Mouse (Mus musculus) brown adipose tissue, adult 24 weeks (tissue): ENCODE data around the gene 5430419D17Rik. TPM values are rescaled to one million over a fixed set of nuclear protein-coding genes. Genes with fewer than 3 reads are reported as not detected.

Experiments used
- H3K27ac ChIP-seq: fragments of 200-500 bp; replicated peaks from 2 replicates; pipeline ENCODE4 v1.5.1; 2012; ENCODE audit warnings: low read depth, mild to moderate bottlenecking, low read length
- H3K4me1 ChIP-seq: fragments of 200-500 bp; 2 replicates; pipeline ENCODE4 v1.6.1; 2012; ENCODE audit warnings: low read length, mixed read lengths; ENCODE audit not compliant: control insufficient read depth, insufficient read depth, insufficient read length
- H3K4me3 ChIP-seq: fragments of 200-500 bp; 2 replicates; pipeline ENCODE4 v1.5.1; 2012; ENCODE audit warnings: low read depth, mild to moderate bottlenecking, low read length, moderate library complexity; ENCODE audit not compliant: insufficient read depth
- polyA plus RNA-seq: library from polyadenylated mRNA; stranded (reverse); fragments of >200 nt; gene quantifications from 2 replicates; pipeline ENCODE4 v1.2.4, GENCODE M21; 2012; ENCODE audit not compliant: missing spikeins, insufficient read depth, insufficient read length

Gene 5430419D17Rik
- polyA plus RNA-seq, 1 experiment = not detected

GRCm38 (mm10) chr7:131257309-131257708, 83.1 kb downstream of the 5430419D17Rik start:
- Histone ChIP-seq H3K4me3 (no peak overlapping the region), H3K27ac (no peak overlapping the region), H3K4me1 (no peaks in the 10 kb centered on the region)

GRCm38 (mm10) chr7:131260946-131261345, 86.7 kb downstream of the 5430419D17Rik start:
- Histone ChIP-seq H3K27ac (no peak overlapping the region), H3K4me3 (no peak overlapping the region), H3K4me1 (no peaks in the 10 kb centered on the region)

- Histone ChIP-seq H3K4me1 (no peaks in the 10 kb centered on the region), H3K27ac (no peak overlapping the region), H3K4me3 (no peak overlapping the region)
Measured at GRCm38 (mm10) chr7:131264251-131264650, 90.0 kb downstream of the 5430419D17Rik start.

- H3K4me3 ChIP-seq = no peak overlapping the region
- no peak overlapping the region for H3K27ac ChIP-seq
- H3K4me1 ChIP-seq = no peaks in the 10 kb centered on the region
Measured at GRCm38 (mm10) chr7:131265851-131266250, 91.6 kb downstream of the 5430419D17Rik start.

DNA sequence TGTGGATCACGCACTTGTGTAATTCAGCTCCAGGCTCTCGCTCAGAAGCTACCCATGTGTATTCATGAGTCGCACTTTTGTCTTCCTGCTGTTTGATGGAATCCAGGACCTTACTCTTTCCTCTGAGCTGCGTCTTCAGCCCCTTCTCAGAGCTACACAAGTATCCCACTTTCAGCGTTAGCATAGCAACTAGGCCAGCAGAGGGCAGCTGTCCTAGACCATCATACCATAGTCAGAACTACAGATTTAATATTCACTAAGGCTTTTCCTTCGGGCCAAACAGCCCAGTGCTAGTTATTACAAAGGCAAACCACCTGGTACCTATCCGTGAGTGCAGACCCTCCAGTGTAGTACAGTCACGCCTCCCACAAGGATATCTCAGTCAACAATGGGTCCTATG, 122.9 kb downstream of the 5430419D17Rik start:
- no peaks in the 10 kb centered on the region for H3K4me1 ChIP-seq
- H3K27ac ChIP-seq = no peak overlapping the region
- no peak overlapping the region for H3K4me3 ChIP-seq

GRCm38 (mm10) chr7:131303340-131303739, 129.1 kb downstream of the 5430419D17Rik start:
- H3K4me3 ChIP-seq = no peak overlapping the region
- no peak overlapping the region for H3K27ac ChIP-seq
- no peaks in the 10 kb centered on the region for H3K4me1 ChIP-seq

DNA sequence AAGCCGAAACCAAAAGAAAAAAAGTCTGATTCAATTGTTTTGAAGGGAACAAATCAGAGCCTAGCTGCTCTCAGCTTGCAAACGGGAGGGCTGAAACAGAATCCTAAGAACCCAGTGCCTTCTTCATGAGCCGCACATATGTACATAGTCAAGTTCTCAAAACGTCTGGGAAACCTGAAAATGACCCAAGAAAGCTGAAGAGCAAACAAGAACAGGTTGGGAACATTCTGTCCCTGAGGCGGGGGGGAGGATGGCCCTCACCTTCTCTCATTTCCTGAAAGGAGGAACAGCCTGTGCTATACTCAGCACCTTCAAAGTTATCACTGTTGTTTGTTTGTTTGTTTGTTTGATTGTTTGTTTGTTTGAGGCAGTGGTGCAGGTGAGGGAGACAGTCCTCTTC, 132.5 kb downstream of the 5430419D17Rik start:
- Histone ChIP-seq H3K27ac (no peak overlapping the region), H3K4me1 (no peaks in the 10 kb centered on the region), H3K4me3 (no peak overlapping the region)

DNA sequence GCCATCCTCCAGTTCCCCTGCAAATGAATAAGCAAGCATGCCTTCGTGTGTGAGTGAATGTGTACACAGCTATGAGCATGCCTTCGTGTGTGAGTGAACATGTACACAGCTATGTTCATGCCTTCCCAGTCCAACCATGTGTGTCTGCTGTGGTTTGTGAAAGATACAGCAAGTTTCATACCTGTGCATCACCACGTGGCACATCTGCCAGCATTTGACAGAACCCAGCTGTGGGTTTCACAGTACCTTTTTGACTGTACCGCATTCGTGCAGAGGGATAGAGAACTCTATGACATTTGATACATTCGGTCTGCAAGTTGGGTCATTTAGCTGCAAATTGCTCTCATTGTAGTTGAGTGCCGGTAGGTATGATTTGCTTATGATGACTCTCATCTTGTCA, 140.3 kb downstream of the 5430419D17Rik start:
- Histone ChIP-seq H3K27ac (no peak overlapping the region), H3K4me3 (no peak overlapping the region), H3K4me1 (no peaks in the 10 kb centered on the region)

DNA sequence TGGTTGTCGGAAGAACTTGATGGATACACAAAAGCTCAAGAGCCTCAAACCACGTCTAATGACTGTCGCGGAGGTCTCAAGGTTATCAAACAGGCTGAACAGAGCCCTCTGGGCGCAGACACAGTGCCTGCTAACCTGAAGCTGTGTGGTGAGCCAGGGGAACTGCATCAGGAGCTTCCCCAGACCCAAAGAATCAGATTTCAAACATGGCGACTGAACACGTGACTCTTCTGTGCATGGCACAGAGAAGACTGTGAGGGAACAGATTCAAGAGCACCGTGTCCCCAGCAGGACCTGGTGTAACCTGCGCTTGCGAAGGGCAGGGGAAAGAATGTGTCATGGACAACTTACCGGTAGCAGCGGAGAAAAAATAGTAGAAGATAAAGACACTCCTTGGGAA, 143.4 kb downstream of the 5430419D17Rik start:
- H3K4me3 ChIP-seq = no peak overlapping the region
- no peaks in the 10 kb centered on the region for H3K4me1 ChIP-seq

DNA sequence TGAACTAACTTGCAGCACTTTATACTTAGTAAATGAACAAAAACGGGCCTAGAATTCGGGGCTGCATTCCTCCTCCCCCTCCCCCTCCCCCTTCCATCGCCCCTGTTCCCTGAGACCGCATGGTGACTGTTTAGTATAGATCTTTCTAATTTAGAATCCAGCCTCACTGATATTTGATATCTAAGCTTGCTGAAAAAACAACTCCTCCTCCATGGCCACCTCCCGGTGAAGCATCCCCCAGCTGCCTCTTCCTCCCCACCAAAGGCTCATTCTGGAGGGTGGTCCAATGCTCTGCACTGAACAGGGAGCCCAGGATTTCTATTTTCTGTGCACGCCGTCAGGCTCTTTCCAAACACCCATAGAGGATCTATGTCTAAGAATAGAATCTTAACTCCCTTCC, 144.1 kb downstream of the 5430419D17Rik start:
- no peak overlapping the region for H3K27ac ChIP-seq
- no peak overlapping the region for H3K4me3 ChIP-seq
- H3K4me1 ChIP-seq = no peaks in the 10 kb centered on the region

More for the DNA sequence above, 143.4 kb downstream of the 5430419D17Rik start:
- no peak overlapping the region for H3K27ac ChIP-seq

GRCm38 (mm10) chr7:131322192-131322591, 148.0 kb downstream of the 5430419D17Rik start, which contains the start of gene Cuzd1:
TSS of gene Cuzd1 (minus strand) at chr7:131322292.
- Histone ChIP-seq H3K27ac (no peak within 1 kb of the TSS), H3K4me1 (no peaks in the 10 kb centered on the region), H3K4me3 (no peak within 1 kb of the TSS)

DNA sequence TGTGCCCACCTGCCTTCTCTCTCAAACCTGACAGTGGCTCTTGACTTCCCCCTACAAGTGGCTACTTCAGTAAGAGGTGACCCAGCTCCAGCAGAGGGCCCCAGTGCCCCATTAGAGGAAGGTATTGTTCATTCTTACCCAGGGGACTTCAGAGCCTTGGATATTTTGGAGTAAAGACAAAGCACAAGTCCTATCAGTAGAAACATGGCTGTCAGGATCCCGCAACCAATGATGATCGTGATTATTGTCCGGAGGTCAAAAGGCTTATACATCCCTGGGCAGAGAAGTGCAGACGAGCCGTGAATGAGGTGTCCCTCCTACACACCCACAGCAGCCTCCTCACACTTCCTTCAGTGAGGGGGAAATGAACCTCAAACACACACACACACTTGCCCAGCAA, 152.9 kb downstream of the 5430419D17Rik start:
- no peaks in the 10 kb centered on the region for H3K4me1 ChIP-seq
- no peak overlapping the region for H3K27ac ChIP-seq
- H3K4me3 ChIP-seq = no peak overlapping the region

DNA sequence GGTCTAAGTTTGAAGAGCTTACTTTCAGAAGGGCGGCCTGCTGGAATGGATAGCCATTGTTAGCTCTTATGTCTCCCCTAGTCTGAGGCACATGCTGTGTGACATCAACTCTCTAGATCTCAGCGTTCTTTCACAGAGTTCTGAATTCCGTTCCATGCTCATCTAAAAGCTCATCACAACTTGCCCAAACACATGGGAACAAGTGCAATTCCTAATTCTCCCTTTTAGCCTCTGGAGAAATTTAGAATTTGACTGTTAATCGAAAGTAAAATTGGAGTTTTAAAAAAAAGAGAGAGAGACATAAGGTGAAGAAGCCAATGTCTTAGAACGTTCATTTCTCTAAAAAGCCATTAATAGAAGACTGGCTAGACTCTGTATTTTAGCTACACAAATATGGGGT, 155.2 kb downstream of the 5430419D17Rik start, which contains the start of gene Fam24b:
TSS of gene Fam24b (minus strand) at position 101 of the 400 bp plus-strand sequence.
- H3K4me3 ChIP-seq = no peak within 1 kb of the TSS
- H3K27ac ChIP-seq = no peak within 1 kb of the TSS
- H3K4me1 ChIP-seq = no peaks in the 10 kb centered on the region

GRCm38 (mm10) chr7:131331688-131332087, 157.5 kb downstream of the 5430419D17Rik start:
- Histone ChIP-seq H3K4me3 (no peak overlapping the region), H3K4me1 (no peaks in the 10 kb centered on the region), H3K27ac (no peak overlapping the region)

- no peak within 1 kb of the TSS for H3K27ac ChIP-seq
- H3K4me1 ChIP-seq = no peaks in the 10 kb centered on the region
- H3K4me3 ChIP-seq = no peak within 1 kb of the TSS
Measured at GRCm38 (mm10) chr7:131333564-131333963, 159.4 kb downstream of the 5430419D17Rik start, which contains the start of gene Fam24a. TSS of gene Fam24a (plus strand) at chr7:131333864.

DNA sequence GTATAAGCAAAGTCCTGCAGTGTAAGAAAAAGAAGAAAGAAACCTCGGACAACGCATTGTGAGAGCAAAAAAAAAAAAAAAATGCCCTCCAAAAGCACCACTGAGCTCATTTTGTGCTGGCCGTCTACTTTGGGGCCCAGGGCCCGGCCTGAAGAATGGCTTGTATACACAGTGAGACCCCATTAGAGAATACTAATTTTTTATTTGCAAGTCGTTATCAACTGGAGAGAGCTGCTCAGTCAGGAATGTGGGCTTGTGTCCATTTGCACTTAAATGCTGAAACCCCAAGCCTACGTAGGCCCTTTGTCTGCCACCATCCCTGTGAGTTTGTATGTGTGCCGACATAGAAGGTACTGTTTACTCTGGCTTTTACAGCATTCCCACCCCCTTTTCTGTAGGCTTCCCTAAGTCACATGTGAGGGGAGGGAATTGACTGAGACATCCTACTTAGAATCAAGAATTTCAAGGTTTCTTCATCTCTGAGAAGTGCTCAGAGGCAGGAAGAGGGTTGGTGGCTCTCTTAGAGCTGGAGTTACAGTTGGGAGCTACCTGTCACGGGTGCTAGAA, 163.4 kb downstream of the 5430419D17Rik start:
- Histone ChIP-seq H3K4me3 (no peak overlapping the region), H3K4me1 (no peaks in the 10 kb centered on the region), H3K27ac (no peak overlapping the region)
